Mouse (Mus musculus): Measurements from ENCODE around the gene Tmem220.
A peak's percentile ranks its signal among the peaks of the same experiment; 100 is the strongest.

DNA sequence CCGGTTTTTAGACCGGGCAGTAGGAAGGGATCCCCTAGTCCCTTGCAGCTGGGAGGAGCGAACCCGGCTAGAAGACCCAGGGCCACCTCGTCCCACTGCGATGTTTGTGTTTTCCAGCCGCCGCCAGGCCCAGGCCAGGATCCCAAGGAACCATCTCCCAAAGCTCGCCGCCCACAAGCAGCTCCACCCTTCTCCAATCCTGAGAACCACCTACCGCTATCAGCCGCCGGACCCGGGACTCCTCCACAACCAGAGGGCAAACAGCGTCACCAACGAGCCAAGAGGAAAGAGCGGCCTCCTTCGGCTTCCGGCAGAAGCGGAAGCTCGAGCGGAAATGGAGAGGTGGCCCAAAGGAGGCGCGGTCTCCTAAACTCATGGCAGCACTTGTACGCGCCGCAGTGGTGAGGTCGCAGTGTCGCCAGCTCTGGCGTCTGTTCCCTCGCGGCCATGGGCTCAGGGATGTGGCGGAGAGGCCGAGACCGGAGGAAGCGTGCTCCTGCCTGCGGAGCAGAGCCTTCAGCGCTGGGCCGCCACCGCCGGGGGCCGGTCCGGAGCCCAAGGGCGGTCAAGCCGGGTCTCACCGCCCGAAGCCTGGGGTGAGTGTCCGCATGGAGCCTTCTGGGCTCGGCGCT, 27.5 kb downstream of the Tmem220 start, which contains the start of the genes Adprm and Sco1:
- peak; percentile 44; the same call in 1 of the 2 replicates for TF ChIP-seq CTCF (IDR thresholded peaks at IDR 0.05; ENCODE audit: borderline replicate concordance, extremely low read depth, insufficient read depth, insufficient read length)
- peak; percentile 70; the same call in 1 of the 2 replicates for TF ChIP-seq POLR2A (IDR thresholded peaks at IDR 0.05; ENCODE audit: borderline replicate concordance, extremely low read depth, insufficient read depth, insufficient read length, poor library complexity, severe bottlenecking)
